Mouse (Mus musculus) heart, embryonic 15.5 days (tissue): Measurements from ENCODE around the gene Pnck. TPM values are rescaled to one million over a fixed set of nuclear protein-coding genes. Genes with fewer than 3 reads are reported as not detected.

Experiments
- ATAC-seq: fragments of 200-750 bp; cut with Nextera tagmentation; replicated peaks from 2 replicates; pipeline ENCODE4 v1.8.0; 2017; ENCODE audit warnings: low read depth, moderate TSS enrichment; ENCODE audit not compliant: insufficient number of reproducible peaks, insufficient read depth, low FRiP score
- H3K27ac ChIP-seq: fragments of 300-500 bp; sonication (generic); 2 replicates; pipeline ENCODE4 v1.5.1; 2015; ENCODE audit warnings: mild to moderate bottlenecking, inconsistent platforms
- H3K27me3 ChIP-seq: fragments of 300-500 bp; sonication (generic); 2 replicates; pipeline ENCODE4 v1.6.1; 2015; ENCODE audit warnings: inconsistent platforms
- H3K36me3 ChIP-seq: fragments of 300-500 bp; sonication (generic); 2 replicates; pipeline ENCODE4 v1.6.1; 2015; ENCODE audit warnings: mild to moderate bottlenecking, inconsistent platforms
- H3K4me1 ChIP-seq: fragments of 300-500 bp; sonication (generic); replicated peaks from 2 replicates; pipeline ENCODE4 v1.6.1; 2015; ENCODE audit warnings: inconsistent platforms
- H3K4me2 ChIP-seq: fragments of 300-500 bp; sonication (generic); 2 replicates; pipeline ENCODE4 v1.6.1; 2015; ENCODE audit warnings: inconsistent platforms, mild to moderate bottlenecking, moderate library complexity
- H3K4me3 ChIP-seq: fragments of 300-500 bp; sonication (generic); 2 replicates; pipeline ENCODE4 v1.5.1; 2015; ENCODE audit warnings: mild to moderate bottlenecking, inconsistent platforms
- H3K9ac ChIP-seq: fragments of 300-500 bp; sonication (generic); 2 replicates; pipeline ENCODE4 v1.6.1; 2015; ENCODE audit warnings: mild to moderate bottlenecking, inconsistent platforms
- H3K9me3 ChIP-seq: fragments of 300-500 bp; sonication (generic); replicated peaks from 2 replicates; pipeline ENCODE4 v1.6.1; 2016; ENCODE audit warnings: inconsistent platforms
- WGBS: fragments of 180-500 bp; shearing (Covaris S2); methylation state at CpG from one replicate; pipeline ENCODE4 v1.1.7; 2015; ENCODE audit warnings: mixed read lengths; 5-methylcytosine and 5-hydroxymethylcytosine counted together
- polyA plus RNA-seq: library from polyadenylated mRNA; unstranded; fragments of >200 nt; fragmentation: Nextera tagmentation; extraction: Ambion mirVana; gene quantifications from 2 replicates; pipeline ENCODE4 v1.2.1, GENCODE M21; 2015

Pnck gene
- polyA plus RNA-seq = 8.8 and 13.7 TPM in 2 replicates

DNA sequence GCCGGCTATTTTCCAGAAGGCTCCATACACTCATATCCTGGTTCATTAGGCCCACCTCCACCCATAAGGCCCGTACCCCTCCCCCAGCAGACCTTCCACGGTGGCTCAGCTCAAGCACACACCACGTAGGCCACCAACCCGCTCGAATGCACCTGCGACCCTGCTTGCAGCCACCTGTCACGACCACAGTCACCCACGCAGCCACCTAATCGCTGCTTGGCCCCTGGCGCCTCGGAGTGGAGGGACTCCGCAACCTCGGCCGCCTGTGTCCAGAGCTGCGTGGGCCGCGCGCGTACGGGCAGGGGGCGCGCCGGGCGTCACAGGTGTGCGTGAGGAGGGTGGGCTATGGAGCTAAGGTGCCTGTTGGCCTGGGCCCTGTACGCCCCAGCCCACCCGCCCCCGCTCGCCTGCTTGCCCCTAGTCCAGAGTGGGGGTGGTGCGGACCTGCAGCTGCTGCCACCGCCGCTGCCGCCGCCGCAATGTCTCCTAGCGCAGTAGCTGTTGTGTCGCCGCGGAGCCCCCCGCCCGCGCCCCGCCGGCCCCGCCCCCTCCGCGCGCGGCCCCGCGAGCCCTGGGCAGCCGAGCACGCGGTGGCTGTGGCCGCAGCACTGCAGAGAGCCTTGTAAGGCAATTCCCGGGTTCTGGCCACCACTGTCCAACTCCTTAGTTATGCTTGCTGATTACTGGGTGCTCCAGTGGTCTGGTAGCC is at the start of gene Pnck:
Gene Pnck, minus strand, starts transcription at position 543 of the 709 bp plus-strand sequence.
- Histone ChIP-seq H3K27ac (no peak within 1 kb of the TSS), H3K27me3 (0 out of 2 replicates have a peak, but pooled peaks cover 3% of the 10 kb centered on the region), H3K4me2 (peak within 1 kb of the TSS; percentile 86), H3K9ac (peak within 1 kb of the TSS; percentile 56), H3K9me3 (no peaks in the 10 kb centered on the region), H3K36me3 (no peaks in the 10 kb centered on the region), H3K4me1 (0 out of 2 replicates have a peak, but pooled peaks cover 4% of the 10 kb centered on the region), H3K4me3 (peak within 1 kb of the TSS; percentile 52)
- 16% methylated on average over 31 of the region's 57 CpGs for WGBS
- ATAC-seq = 0 out of 2 replicates have a peak, but pooled peaks have one; percentile 44

- no peak overlapping the region for H3K4me3 ChIP-seq
- no peak for ATAC-seq
- no peaks in the 10 kb centered on the region for H3K9me3 ChIP-seq
- no peaks in the 10 kb centered on the region for H3K27me3 ChIP-seq
- 63% methylated on average over 1 of the region's 1 CpGs for WGBS
- H3K27ac ChIP-seq = no peak overlapping the region
- H3K4me2 ChIP-seq = no peak overlapping the region
- H3K36me3 ChIP-seq = peaks cover 10% of the 10 kb centered on the region; the same call in 1 of the 2 replicates
- H3K4me1 ChIP-seq = no peaks in the 10 kb centered on the region
- no peak overlapping the region for H3K9ac ChIP-seq
Measured at GRCm38 (mm10) chrX:73700472-73700871, 40.6 kb upstream of the Pnck start.

DNA sequence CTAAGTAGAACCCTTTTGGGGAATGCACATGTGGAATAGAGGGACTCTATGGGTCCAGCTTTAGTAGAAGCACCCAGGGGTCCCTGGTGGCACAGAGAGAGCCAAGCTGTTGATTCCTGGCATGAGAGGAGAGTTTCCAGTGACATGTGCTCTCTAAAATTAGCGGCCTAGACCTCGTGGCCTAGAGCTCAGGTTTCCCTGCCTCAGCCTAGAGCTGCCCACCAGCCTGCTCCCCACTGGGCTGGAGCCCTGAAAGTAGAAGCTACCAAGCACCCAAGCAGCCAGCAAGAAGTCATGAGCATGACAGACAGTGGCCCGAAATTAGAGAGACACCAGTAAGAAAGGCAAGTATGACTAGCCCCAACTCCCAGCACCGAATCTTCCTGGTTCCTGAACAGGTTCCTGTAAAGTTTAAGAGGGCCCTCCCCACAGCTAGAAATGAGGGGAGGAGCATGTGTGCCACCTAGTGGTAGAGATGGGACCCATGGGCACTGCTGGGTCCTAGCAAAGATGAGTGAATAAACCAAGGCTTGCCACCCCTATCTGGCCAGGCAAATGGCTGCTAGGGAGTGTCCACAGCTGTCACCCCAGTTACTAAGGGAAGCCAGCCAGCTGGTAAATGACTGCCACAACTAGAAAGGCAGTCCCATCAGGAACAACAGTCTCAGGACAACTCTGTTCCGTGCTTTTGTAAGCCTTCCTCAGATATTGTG is 31.2 kb upstream of the Pnck start:
- no peak overlapping the region for H3K9ac ChIP-seq
- H3K4me1 ChIP-seq = no peaks in the 10 kb centered on the region; the same call in 1 of the 2 replicates
- H3K27ac ChIP-seq = 0 out of 2 replicates have a peak overlapping the region, but pooled peaks have one; percentile 24
- 0 out of 2 replicates have a peak, but pooled peaks have one; percentile 43 for ATAC-seq
- no peak overlapping the region for H3K4me3 ChIP-seq
- H3K4me2 ChIP-seq = no peak overlapping the region
- no peaks in the 10 kb centered on the region for H3K9me3 ChIP-seq
- 55% methylated on average over 5 of the region's 5 CpGs for WGBS
- no peaks in the 10 kb centered on the region for H3K27me3 ChIP-seq
- H3K36me3 ChIP-seq = peaks cover 18% of the 10 kb centered on the region

- H3K4me3 ChIP-seq = no peak overlapping the region
- no peaks in the 10 kb centered on the region for H3K27me3 ChIP-seq
- no peak overlapping the region for H3K4me2 ChIP-seq
- H3K9ac ChIP-seq = no peak overlapping the region
- WGBS = 52% methylated on average over 3 of the region's 3 CpGs
- peak; percentile 72; the same call in 1 of the 2 replicates for ATAC-seq
- H3K9me3 ChIP-seq = no peaks in the 10 kb centered on the region
- peaks cover 28% of the 10 kb centered on the region for H3K36me3 ChIP-seq
- peak overlapping the region; percentile 79 for H3K27ac ChIP-seq
- H3K4me1 ChIP-seq = peaks cover 2% of the 10 kb centered on the region; the same call in 1 of the 2 replicates
Measured at GRCm38 (mm10) chrX:73685629-73686028, 25.7 kb upstream of the Pnck start.

DNA sequence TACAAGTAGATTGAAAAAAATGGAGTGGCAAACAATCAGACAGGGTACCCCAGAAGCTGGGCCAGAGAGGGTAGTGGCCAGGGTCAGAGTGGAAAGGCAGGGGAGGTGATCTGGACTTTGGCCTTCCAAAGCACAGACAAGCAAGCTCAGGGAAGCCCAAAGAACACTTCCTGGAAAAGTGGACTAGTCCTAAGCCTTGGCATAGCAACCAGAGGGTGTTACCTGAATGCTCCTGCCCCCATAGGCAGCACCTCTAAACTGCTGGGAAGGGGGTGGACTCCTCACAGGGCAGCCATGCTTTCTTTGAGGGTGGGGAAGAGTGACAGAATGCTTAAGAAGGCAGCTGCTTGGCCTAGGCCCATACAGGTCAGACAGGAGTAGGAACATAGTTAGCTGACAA is 25.1 kb upstream of the Pnck start:
- no peaks in the 10 kb centered on the region for H3K27me3 ChIP-seq
- H3K9ac ChIP-seq = no peak overlapping the region
- ATAC-seq = no peak
- H3K4me3 ChIP-seq = no peak overlapping the region
- peak overlapping the region; percentile 79 for H3K27ac ChIP-seq
- H3K36me3 ChIP-seq = peaks cover 32% of the 10 kb centered on the region
- H3K9me3 ChIP-seq = no peaks in the 10 kb centered on the region
- no peak overlapping the region for H3K4me2 ChIP-seq
- peaks cover 2% of the 10 kb centered on the region; the same call in 1 of the 2 replicates for H3K4me1 ChIP-seq

GRCm38 (mm10) chrX:73684156-73684555 is 24.2 kb upstream of the Pnck start:
- no peaks in the 10 kb centered on the region for H3K27me3 ChIP-seq
- no peak overlapping the region for H3K27ac ChIP-seq
- 84% methylated on average over 2 of the region's 2 CpGs for WGBS
- no peak overlapping the region for H3K9ac ChIP-seq
- no peak for ATAC-seq
- H3K4me3 ChIP-seq = no peak overlapping the region
- H3K4me2 ChIP-seq = no peak overlapping the region
- peaks cover 32% of the 10 kb centered on the region for H3K36me3 ChIP-seq
- H3K9me3 ChIP-seq = no peaks in the 10 kb centered on the region
- peaks cover 2% of the 10 kb centered on the region; the same call in 1 of the 2 replicates for H3K4me1 ChIP-seq

DNA sequence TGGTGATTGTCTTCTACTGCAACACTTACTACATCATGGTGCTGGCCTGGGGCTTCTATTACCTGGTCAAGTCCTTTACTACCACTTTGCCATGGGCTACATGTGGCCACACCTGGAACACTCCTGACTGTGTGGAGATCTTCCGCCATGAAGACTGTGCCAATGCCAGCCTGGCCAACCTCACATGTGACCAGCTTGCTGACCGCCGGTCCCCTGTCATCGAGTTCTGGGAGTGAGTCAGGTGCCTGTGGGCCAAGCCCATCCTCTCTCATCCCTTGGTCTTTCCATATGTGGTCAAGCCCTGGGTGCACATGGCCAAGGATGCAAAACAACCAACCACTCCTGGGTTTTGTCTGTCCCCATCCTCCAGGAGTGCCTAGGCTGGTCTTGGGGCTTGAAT is 16.8 kb upstream of the Pnck start:
- Histone ChIP-seq H3K36me3 (peaks cover 18% of the 10 kb centered on the region; the same call in 1 of the 2 replicates), H3K4me3 (no peak overlapping the region), H3K4me1 (peaks cover 11% of the 10 kb centered on the region), H3K9me3 (no peaks in the 10 kb centered on the region), H3K27me3 (no peaks in the 10 kb centered on the region), H3K27ac (no peak overlapping the region), H3K4me2 (no peak overlapping the region), H3K9ac (no peak overlapping the region)
- no peak for ATAC-seq
- WGBS = 94% methylated on average over 4 of the region's 4 CpGs

DNA sequence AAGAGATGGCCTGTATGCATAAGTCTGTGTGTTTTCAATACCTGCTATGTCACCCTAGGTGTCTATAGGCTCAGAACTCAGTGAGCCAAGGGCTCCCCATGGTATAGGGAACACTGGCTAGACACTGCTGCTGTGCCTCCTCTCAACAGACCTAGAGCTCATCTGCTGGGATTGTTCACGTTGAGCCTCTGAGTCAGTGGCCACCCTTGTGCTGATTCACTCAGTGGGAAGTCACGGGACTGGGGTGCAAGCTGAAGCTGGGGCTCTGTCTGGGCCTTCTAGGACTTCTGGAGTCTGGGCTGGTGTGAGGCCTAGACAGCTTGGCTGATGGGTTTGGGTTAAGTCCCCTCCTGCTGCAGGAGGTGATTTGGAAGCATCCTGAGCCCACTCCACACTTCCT is 15.3 kb upstream of the Pnck start:
- Histone ChIP-seq H3K4me1 (peaks cover 11% of the 10 kb centered on the region), H3K9me3 (no peaks in the 10 kb centered on the region), H3K27ac (no peak overlapping the region), H3K4me3 (peak overlapping the region; percentile 67), H3K36me3 (peaks cover 6% of the 10 kb centered on the region; the same call in 1 of the 2 replicates), H3K9ac (no peak overlapping the region), H3K4me2 (peak overlapping the region; percentile 63), H3K27me3 (no peaks in the 10 kb centered on the region)
- ATAC-seq = no peak
- WGBS = 62% methylated on average over 2 of the region's 2 CpGs

DNA sequence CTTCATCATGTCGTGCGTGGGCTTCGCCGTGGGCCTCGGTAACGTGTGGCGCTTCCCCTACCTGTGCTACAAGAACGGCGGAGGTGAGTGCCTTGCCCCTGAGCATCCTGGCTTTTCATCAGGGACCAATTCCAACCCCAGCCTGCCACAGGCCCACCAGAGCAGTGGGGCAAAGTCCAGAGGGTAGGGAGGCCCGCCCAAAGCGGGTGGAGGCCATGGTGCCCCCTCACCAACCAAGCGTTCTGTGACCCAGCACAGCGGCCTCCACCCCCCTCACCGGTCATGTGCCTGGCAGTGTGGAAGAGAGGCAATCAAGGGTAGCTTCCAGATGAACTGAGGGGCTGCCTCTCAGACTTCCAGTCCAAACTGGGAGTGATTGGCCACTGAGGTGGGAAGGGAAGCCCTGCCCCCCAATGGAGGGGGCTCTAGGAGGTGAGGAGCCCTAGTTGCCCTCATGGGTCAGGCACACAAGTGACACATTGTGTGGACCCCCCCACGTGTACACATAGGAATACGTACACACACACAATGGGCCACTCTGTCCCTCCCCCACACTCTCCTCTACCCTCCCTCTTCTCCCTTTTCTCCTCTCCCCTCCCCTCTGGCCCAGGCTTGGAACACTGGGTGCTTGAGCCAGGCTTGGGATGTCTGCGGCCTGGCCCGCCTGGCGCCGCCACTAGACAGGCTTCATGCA is 14.2 kb upstream of the Pnck start:
- Histone ChIP-seq H3K9me3 (no peaks in the 10 kb centered on the region), H3K9ac (peak overlapping the region; percentile 78), H3K4me1 (peaks cover 11% of the 10 kb centered on the region), H3K4me2 (peak overlapping the region; percentile 63), H3K36me3 (peaks cover 6% of the 10 kb centered on the region; the same call in 1 of the 2 replicates), H3K27ac (peak overlapping the region; percentile 85), H3K4me3 (peak overlapping the region; percentile 67), H3K27me3 (no peaks in the 10 kb centered on the region)
- ATAC-seq = peak; percentile 16
- 16% methylated on average over 20 of the region's 20 CpGs for WGBS

DNA sequence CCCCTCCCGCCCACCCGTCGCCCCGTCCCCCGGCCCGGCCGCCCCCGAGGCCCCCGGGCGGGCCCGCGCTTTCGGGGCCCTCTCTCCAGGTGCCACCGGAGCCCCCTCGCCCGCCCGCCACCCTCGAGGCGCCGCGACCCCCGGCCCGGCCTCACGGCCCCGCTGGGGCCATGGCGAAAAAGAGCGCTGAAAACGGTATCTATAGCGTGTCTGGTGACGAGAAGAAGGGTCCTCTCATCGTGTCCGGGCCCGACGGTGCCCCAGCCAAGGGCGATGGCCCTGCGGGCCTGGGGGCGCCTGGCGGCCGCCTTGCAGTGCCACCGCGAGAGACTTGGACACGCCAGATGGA is 13.7 kb upstream of the Pnck start:
- no peaks in the 10 kb centered on the region for H3K27me3 ChIP-seq
- peak overlapping the region; percentile 63 for H3K4me2 ChIP-seq
- peak overlapping the region; percentile 67 for H3K4me3 ChIP-seq
- whole genome bisulfite sequencing = 16% methylated on average over 35 of the region's 42 CpGs
- peaks cover 6% of the 10 kb centered on the region; the same call in 1 of the 2 replicates for H3K36me3 ChIP-seq
- H3K4me1 ChIP-seq = peaks cover 11% of the 10 kb centered on the region
- ATAC-seq = 0 out of 2 replicates have a peak, but pooled peaks have one; percentile 8
- H3K9ac ChIP-seq = peak overlapping the region; percentile 78
- no peaks in the 10 kb centered on the region for H3K9me3 ChIP-seq
- H3K27ac ChIP-seq = peak overlapping the region; percentile 85
